Mouse (Mus musculus): ENCODE results near the gene Zfp420. TPM values are rescaled to one million over a fixed set of nuclear protein-coding genes. Genes with fewer than 3 reads are reported as not detected.
"Not testable (repeated sequence)": the region's sequence is repeated elsewhere in the genome, so short reads cannot be mapped to it uniquely, and the experiment has no call there.

Zfp420 gene
- polyA plus RNA-seq, 1 experiment: 1.7 TPM

- TF ChIP-seq TCF3 (IDR thresholded peaks at IDR 0.05; ENCODE audit: insufficient read length, low read depth) (no peak), E2F4 (IDR thresholded peaks at IDR 0.05; ENCODE audit: insufficient read depth) (no peak), CEBPB (IDR thresholded peaks at IDR 0.05; ENCODE audit: insufficient read depth, poor library complexity, severe bottlenecking) (no peak), MAX (IDR thresholded peaks at IDR 0.05; ENCODE audit: low read depth) (no peak), REST (IDR thresholded peaks at IDR 0.05; ENCODE audit: insufficient read depth, insufficient read length) (no peak), POLR2A (IDR thresholded peaks at IDR 0.05; ENCODE audit: insufficient read length, low read depth) (no peak), MYOG (IDR thresholded peaks at IDR 0.05; ENCODE audit: control insufficient read depth in 1 of 3, insufficient read depth in 1 of 3, insufficient read length in 2 of 3, low read depth in 2 of 3) (no peak), SRF (IDR thresholded peaks at IDR 0.05; ENCODE audit: control insufficient read depth, insufficient read length, low read depth) (no peak), POLR2AphosphoS2 (IDR thresholded peaks at IDR 0.05; ENCODE audit: insufficient read length, low read depth) (no peak), MYOD1 (IDR thresholded peaks at IDR 0.05; ENCODE audit: control insufficient read depth in 1 of 3, insufficient read length in 2 of 3, low read depth in 2 of 3) (no peak), TCF12 (IDR thresholded peaks at IDR 0.05; ENCODE audit: insufficient read depth, poor library complexity, severe bottlenecking) (no peak), USF1 (IDR thresholded peaks at IDR 0.05; ENCODE audit: low read depth) (no peak)
Measured at GRCm38 (mm10) chr7:29853219-29853842, 6.4 kb upstream of the Zfp420 start, which contains the start of gene Zfp940. TSS of gene Zfp940 (minus strand) at chr7:29853669.

GRCm38 (mm10) chr7:29861660-29862059 lies 1.9 kb downstream of the Zfp420 start:
- no peak overlapping the region for H3ac ChIP-seq (ENCODE audit: control insufficient read depth, insufficient read length)
- H3K36me3 ChIP-seq (ENCODE audit: control insufficient read depth, insufficient read depth): no peaks in the 10 kb centered on the region
- H3K27me3 ChIP-seq (ENCODE audit: control insufficient read depth, insufficient read depth, insufficient read length): no peaks in the 10 kb centered on the region
- H3K4me2 ChIP-seq (ENCODE audit: low read depth): no peak overlapping the region
- TF ChIP-seq E2F4 (IDR thresholded peaks at IDR 0.05; ENCODE audit: insufficient read depth) (no peak), TCF3 (IDR thresholded peaks at IDR 0.05; ENCODE audit: insufficient read length, low read depth) (no peak), POLR2A (IDR thresholded peaks at IDR 0.05; ENCODE audit: insufficient read length, low read depth) (no peak), TCF12 (IDR thresholded peaks at IDR 0.05; ENCODE audit: insufficient read depth, poor library complexity, severe bottlenecking) (no peak)
- no peak overlapping the region for H3K4me3 ChIP-seq
- H3K79me2 ChIP-seq (ENCODE audit: control insufficient read depth, insufficient read depth): peaks cover 8% of the 10 kb centered on the region

More at GRCm38 (mm10) chr7:29853219-29853842, 6.4 kb upstream of the Zfp420 start, which contains the start of gene Zfp940:
- Histone ChIP-seq H3K4me3 (peak within 1 kb of the TSS; percentile 27), H3K79me2 (ENCODE audit: control insufficient read depth, insufficient read depth) (no peaks in the 10 kb centered on the region), H3K27me3 (ENCODE audit: control insufficient read depth, insufficient read depth, insufficient read length) (no peaks in the 10 kb centered on the region), H3K4me2 (ENCODE audit: low read depth) (peak within 1 kb of the TSS; percentile 79), H3ac (ENCODE audit: control insufficient read depth, insufficient read length) (no peak within 1 kb of the TSS), H3K36me3 (ENCODE audit: control insufficient read depth, insufficient read depth) (no peaks in the 10 kb centered on the region)

GRCm38 (mm10) chr7:29874256-29874655 lies 14.5 kb downstream of the Zfp420 start:
- Histone ChIP-seq H3K4me3 (no peak overlapping the region), H3K36me3 (ENCODE audit: control insufficient read depth, insufficient read depth) (peaks cover 17% of the 10 kb centered on the region), H3K79me2 (ENCODE audit: control insufficient read depth, insufficient read depth) (no peaks in the 10 kb centered on the region), H3K27me3 (ENCODE audit: control insufficient read depth, insufficient read depth, insufficient read length) (no peaks in the 10 kb centered on the region), H3ac (ENCODE audit: control insufficient read depth, insufficient read length) (no peak overlapping the region), H3K4me2 (ENCODE audit: low read depth) (no peak overlapping the region)
- TF ChIP-seq CEBPB (IDR thresholded peaks at IDR 0.05; ENCODE audit: insufficient read depth, poor library complexity, severe bottlenecking) (no peak), MAX (IDR thresholded peaks at IDR 0.05; ENCODE audit: low read depth) (no peak), REST (IDR thresholded peaks at IDR 0.05; ENCODE audit: insufficient read depth, insufficient read length) (no peak), POLR2A (IDR thresholded peaks at IDR 0.05; ENCODE audit: insufficient read length, low read depth) (no peak), MYOD1 (IDR thresholded peaks at IDR 0.05; ENCODE audit: control insufficient read depth in 1 of 3, insufficient read length in 2 of 3, low read depth in 2 of 3) (no peak), TCF12 (IDR thresholded peaks at IDR 0.05; ENCODE audit: insufficient read depth, poor library complexity, severe bottlenecking) (no peak), MYOG (IDR thresholded peaks at IDR 0.05; ENCODE audit: control insufficient read depth in 1 of 3, insufficient read depth in 1 of 3, insufficient read length in 2 of 3, low read depth in 2 of 3) (no peak)

DNA sequence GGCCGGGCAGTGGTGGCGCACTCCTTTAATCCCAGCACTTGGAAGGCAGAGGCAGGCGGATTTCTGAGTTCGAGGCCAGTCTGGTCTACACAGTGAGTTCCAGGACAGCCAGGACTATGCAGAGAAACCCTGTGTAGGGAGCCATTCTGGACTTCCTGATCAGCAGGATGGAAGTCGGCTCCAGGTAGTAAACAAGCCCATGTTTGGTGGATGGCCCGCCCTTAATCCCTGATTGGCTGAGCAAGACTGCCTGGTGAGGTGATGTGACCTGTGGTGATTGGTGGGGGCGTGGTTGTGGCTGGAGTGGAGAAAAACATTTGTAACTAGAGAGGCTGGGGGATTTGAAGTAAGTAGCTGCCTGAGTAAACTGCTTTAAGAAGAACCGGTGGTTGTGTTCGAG lies 17.8 kb downstream of the Zfp420 start:
- peaks cover 17% of the 10 kb centered on the region for H3K36me3 ChIP-seq (ENCODE audit: control insufficient read depth, insufficient read depth)
- H3K4me2 ChIP-seq (ENCODE audit: low read depth); H3K27me3 ChIP-seq (ENCODE audit: control insufficient read depth, insufficient read depth, insufficient read length); H3K79me2 ChIP-seq (ENCODE audit: control insufficient read depth, insufficient read depth); H3ac ChIP-seq (ENCODE audit: control insufficient read depth, insufficient read length); H3K4me3 ChIP-seq: not testable (repeated sequence)

DNA sequence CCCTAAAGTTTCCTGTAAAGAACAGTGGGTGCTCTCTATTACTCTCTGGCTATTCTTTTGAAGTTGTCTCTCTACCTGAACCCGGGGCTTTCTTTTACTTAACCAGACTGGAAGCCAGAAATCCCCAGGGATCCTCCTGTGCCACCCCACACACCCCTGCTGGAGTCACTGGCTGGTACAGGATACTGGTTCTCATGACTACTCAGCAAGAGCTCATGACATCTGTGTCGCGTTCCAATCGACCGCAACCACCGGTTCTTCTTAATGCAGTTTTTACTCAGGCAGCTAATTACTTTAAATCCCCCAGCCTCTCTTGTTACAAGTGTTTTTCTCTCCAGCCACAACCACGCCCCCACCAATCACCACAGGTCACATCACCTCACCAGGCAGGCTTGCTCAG lies 20.3 kb downstream of the Zfp420 start:
- no peaks in the 10 kb centered on the region for H3K79me2 ChIP-seq (ENCODE audit: control insufficient read depth, insufficient read depth)
- TF ChIP-seq E2F4 (IDR thresholded peaks at IDR 0.05; ENCODE audit: insufficient read depth) (no peak), POLR2AphosphoS2 (IDR thresholded peaks at IDR 0.05; ENCODE audit: insufficient read length, low read depth) (no peak), TCF12 (IDR thresholded peaks at IDR 0.05; ENCODE audit: insufficient read depth, poor library complexity, severe bottlenecking) (no peak), MAX (IDR thresholded peaks at IDR 0.05; ENCODE audit: low read depth) (no peak), CEBPB (IDR thresholded peaks at IDR 0.05; ENCODE audit: insufficient read depth, poor library complexity, severe bottlenecking) (no peak), SRF (IDR thresholded peaks at IDR 0.05; ENCODE audit: control insufficient read depth, insufficient read length, low read depth) (no peak), REST (IDR thresholded peaks at IDR 0.05; ENCODE audit: insufficient read depth, insufficient read length) (no peak), POLR2A (IDR thresholded peaks at IDR 0.05; ENCODE audit: insufficient read length, low read depth) (no peak), MYOG (IDR thresholded peaks at IDR 0.05; ENCODE audit: control insufficient read depth in 1 of 3, insufficient read depth in 1 of 3, insufficient read length in 2 of 3, low read depth in 2 of 3) (no peak), MYOD1 (IDR thresholded peaks at IDR 0.05; ENCODE audit: control insufficient read depth in 1 of 3, insufficient read length in 2 of 3, low read depth in 2 of 3) (no peak), USF1 (IDR thresholded peaks at IDR 0.05; ENCODE audit: low read depth) (no peak)
- no peak overlapping the region for H3ac ChIP-seq (ENCODE audit: control insufficient read depth, insufficient read length)
- no peaks in the 10 kb centered on the region for H3K27me3 ChIP-seq (ENCODE audit: control insufficient read depth, insufficient read depth, insufficient read length)
- no peak overlapping the region for H3K4me3 ChIP-seq
- no peak overlapping the region for H3K4me2 ChIP-seq (ENCODE audit: low read depth)
- peaks cover 8% of the 10 kb centered on the region for H3K36me3 ChIP-seq (ENCODE audit: control insufficient read depth, insufficient read depth)
